Mouse (Mus musculus): Measurements from ENCODE around the gene Tmcc3.

DNA sequence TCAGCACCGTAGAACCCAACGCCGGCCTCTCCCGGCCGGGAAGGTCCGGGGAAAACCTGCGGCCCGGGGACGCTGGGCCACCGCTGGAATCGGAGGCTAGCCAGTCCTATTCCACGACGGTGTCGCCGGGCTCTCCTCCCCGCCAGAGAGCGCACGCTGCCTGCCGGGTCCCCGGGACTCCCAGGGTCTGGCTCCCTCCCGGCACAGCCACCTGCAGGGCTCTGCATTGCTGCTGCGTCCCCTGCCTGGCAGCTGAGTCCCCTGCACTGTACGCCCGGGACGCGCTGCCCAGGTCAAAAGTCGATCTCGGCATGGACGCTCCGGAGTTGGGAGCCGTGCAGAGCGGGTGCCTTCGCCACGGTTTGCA lies 203.4 kb downstream of the Tmcc3 start:
- TF ChIP-seq ZNF384 (IDR thresholded peaks at IDR 0.05; ENCODE audit: low read depth, low read length): no peak
- TF ChIP-seq MAFK (IDR thresholded peaks at IDR 0.05; ENCODE audit: insufficient read depth, low read depth, low read length): no peak
- no peak for TF ChIP-seq CHD2 (IDR thresholded peaks at IDR 0.05; ENCODE audit: low read depth, low read length)
